Mouse (Mus musculus) brain, adult 2 months (tissue): ENCODE data around the gene A830018L16Rik.

Experiments
- DNase-seq: peaks from one replicate; pipeline ENCODE4 v3.0.0; 2011; ENCODE audit warnings: low read depth, low spot score

A830018L16Rik gene

DNA sequence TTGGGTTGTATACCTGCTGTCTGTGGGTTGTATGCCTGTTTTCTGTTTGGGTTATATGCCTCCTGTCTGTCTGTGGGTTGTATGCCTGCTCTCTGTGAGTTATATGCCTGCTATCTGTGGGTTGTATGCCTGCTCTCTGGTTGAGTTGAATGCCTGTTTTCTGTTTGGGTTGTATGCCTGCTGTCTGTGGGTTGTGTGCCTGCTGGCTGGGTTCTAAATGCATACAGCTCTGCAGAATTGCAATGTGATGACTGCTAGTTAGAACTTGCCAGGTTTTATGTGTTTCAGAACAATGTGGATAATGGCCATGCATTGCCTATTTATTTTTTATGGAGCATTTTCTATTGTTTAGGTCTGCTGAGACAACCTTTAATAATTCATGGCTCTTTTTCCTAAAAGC, 236.2 kb downstream of the A830018L16Rik start:
- DNase-seq, result peak; percentile 55

DNA sequence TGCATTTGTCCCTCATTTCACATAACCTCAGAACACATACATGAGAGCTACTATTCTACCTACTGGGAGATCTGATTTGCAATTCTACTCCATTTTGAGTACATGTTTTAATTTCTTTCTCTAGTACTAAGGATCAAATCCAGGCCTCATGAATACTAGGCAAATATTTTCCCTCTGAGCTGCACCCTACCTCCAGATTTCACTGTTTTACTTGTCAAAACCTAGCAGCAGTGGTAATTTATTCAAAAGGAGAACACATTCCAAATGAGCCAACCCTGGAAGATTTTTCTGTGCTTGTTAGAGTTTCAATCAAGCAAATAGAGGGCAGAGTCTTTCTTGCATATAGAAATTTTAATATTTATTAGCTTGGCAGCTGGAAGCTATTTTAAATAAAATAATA, 238.9 kb downstream of the A830018L16Rik start:
- DNase-seq, result peak; percentile 41

DNA sequence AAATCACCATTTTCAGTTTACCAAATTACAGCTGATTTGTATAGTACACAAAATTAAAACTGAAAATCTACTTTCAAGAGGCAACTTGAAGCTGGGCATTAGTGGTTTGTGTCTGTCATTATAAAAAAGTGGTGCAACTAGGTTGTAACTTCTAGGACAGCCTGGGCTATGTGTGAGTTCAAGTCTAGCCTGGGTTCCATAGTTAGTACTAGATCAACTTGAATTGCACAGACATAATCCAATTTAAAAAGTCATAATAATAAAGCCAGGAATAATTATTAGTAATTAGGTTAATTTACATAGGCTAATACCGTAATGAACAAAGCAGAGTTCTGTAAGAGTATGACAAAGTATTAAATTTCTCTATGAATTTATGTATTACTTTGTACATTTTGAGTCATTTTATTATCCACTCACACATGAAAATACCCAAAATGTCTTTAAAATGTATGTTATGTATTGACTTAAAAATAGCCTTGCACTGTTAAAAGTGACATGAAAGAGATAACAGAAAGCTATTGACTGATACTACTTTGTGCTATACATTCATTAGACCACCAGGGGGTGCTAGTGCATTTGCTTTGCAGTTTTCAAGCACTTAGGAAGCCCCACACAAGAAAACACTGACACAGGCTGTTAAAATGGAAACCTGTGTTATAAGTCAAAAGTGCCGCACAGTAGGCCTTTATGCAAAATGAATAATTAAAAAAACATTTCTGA, 243.6 kb downstream of the A830018L16Rik start:
- peak; percentile 88 for DNase-seq

DNA sequence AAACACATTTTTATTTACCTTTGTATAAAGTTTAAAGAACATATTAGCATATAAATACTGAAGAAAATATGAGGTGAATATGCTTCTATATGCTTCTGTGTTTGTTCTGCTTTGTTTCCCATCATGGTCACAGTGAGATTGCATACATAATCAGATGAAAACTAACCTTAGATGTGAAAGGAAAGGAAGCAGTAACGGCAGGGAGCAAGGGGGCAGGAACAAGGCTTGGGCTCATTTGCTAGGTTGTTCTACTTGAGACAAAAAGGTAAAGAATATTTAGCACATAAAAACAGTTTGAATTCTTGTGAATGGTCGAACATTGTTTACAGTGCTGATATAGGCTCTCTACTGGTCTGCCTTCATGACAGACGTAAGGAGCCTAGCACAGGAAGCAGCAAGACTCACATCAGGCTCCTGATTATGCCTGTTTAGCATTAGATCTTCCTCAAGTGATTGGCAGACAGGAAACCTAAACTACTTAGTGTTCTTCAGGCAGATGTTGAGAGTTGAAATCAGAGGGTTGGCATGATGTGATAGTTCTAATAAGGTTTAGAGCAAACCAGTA, 244.2 kb downstream of the A830018L16Rik start:
- no peak for DNase-seq

DNA sequence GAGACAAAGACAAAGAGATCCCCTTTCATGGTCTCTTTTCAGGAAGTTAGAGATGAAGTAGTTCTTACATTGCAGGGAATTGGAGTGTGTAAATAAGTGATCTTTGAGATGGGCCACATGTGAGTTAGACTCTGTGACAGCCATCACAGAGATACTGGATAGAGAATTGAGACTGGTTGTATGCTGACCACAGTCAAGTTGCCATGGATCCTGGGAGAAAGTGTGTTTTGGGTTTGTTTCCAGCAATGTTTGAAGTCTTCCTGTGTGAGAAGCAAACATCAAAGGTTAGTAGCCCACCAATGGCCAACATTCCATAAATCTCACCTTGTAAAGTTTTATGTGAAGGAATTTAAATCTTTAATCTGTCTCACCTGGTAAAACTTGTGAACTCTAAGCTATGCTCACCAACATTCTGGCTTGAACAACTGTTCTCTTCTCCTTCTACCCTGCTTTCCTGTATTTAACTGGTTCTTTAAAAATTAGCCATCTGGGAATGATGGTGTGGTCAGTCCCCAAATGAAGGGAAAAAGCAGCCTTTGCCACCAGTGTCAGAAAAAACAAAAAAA, 330.9 kb downstream of the A830018L16Rik start:
- no peak for DNase-seq

DNA sequence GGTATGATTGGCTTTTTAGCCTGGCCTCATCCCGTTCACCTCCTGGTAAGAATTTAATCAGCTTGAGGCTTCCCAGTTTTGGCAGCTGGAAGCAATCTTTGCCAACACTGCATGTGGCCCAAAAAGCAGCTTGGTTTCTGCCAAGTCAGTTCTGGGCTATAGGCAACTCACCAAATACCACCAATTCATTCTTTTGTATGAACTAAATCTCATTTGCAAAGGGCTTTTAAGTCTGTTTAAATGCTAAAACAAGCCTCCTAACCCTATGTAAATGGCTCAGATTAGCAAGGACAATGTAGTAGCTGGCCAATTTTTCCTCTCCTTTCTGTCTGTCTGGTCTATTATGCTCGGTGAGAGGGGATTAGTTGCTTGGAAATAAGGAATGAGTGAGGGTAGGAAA, 334.5 kb downstream of the A830018L16Rik start:
- DNase-seq, result peak; percentile 57

DNA sequence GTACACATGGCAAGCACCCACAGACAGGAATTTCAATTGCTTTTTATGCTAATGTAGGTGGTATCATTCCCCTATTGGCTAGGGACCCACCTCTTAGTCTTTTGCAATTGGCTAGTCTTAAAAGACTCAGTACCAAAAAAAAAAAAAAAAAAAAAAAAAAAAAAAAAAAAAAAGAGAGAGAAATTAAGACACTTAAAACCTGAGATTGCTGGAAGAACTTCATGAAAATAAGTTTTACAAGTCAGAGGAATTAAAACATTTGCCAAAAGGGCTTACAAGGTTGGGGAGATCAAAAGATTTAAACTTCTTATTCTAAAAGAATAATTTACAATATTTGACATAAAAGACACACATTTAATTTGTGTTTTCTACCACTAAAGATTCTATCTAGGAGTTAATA, 336.2 kb downstream of the A830018L16Rik start:
- DNase-seq, result no peak

DNA sequence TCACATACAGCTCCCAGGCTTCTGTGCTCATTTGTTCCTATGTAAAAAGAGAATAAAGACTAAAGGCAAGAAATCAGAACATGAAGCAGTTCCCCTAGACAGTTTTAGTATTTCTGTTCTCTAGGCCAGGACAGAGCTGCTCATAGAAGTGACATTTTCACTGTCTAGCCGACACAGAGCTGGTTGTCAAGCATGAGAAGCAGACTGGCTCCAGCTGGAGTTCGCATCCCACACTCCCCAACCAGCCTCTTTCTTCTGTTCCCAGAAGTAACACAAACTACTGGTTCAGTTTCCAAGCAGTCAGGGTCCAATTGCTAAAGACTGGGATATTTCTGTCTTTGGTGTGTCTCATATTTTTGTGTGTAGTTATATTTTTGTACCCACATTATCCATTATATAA, 336.7 kb downstream of the A830018L16Rik start:
- DNase-seq, result peak; percentile 77

DNA sequence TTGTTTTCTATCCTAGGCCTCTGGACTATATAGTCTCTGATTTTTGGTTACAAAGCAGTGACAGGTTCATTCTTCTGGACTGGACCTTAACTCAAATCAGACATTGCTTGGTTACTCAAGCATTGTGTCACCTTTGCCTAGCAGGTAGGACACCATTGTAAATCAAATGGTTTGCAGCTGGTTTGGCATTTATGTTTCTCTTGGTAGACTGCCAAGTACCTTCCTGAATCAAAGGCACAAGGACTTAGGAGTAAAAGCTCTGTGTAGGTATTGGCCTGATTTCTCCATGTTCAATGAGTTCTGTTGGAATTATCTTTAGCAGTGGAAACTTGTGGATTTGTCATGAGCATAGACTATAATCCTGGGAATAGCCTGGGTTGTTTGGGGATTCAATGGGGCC, 338.1 kb downstream of the A830018L16Rik start:
- no peak for DNase-seq

DNA sequence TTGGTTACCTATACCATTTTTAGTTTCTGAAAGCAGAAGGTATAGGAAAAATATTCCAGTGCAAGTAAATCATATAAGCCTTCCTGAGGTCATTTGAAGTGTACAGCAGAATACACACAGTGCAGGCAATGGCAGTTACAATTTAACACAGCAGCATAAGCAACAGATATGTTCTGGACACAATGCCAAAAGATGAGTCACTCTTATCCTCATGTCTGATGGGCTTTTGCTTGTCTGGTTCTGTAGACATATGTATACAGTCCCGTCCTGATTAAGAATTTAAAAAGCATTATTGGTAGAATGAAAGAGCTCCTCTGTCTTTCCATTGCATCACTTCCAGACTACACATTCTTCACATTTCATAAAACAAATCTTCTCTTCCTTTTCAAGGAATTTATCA, 374.4 kb downstream of the A830018L16Rik start:
- peak; percentile 48 for DNase-seq

DNA sequence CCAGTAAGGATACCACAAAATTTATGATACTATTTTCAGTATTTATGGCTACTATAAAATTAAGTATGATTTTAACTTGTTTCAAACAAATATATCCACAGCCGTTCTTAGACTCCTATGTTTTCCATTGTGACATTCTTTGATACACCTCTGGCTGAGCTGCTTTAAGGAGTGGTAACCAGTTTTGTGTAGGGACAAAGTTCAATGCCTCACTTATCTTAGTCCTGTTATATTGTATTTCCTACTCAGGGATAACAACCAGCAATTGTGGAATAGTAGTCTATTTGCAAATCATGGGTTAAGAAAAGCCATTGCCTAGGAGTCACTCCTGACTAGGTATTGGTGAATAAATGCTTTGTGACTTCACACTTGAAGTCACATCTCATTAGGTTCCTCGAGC, 378.9 kb downstream of the A830018L16Rik start:
- DNase-seq, result no peak

DNA sequence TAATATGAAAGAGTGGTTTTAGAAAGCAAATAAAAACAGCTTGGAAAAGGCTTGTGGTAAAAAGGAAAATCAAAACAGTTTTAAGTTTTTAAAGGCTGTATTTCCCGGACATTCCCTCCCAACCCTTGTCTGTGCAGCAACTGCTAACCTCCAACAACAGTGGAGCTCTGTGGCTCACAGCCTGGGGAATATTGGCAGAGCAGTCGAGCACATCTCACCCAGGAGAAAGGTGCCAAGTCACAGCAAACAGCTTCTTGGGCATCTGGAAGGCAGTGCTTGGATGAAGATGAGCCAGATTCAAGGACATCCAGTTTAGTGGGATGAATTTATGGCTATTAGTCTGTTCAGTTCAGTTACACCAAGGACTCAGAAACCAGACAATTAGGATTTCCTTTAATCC, 381.8 kb downstream of the A830018L16Rik start:
- peak; percentile 56 for DNase-seq

DNA sequence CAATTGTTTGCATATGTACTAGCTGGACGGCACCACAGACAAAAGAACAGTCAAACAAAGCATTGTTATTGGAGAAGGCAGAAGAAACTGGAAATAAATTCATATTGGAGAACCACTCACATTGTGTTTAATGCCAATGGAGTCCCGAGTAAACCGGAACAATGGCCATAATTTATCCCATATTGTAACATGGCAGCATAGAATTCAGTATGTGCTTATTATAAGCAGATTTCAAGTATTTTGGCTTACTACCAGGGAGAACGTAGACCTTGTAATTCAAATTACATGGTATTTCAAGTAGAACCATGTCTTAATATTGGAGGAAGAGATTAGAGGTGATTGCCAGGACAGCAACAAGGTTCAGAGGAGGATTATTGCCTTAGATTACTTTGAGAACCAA, 458.9 kb downstream of the A830018L16Rik start:
- no peak for DNase-seq

DNA sequence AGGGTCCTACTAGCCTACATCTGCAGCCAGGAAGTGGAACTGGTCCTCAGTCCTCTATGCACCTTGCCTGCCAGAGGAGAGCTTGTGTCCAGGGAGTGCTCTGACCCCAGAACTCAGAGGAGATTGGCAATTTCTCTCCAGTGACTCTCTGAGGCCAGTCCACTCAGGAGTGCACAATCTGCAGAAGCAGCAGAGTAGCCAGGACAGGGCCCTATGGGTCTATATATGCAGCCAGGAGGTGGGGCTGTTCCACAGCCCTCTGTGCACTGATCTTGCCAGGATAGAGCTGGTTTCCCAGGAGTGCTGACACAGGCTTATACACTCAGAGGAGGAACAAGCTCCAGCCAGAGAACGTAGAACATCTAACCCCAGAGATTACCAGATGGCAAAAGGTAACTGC, 459.7 kb downstream of the A830018L16Rik start:
- no peak for DNase-seq

DNA sequence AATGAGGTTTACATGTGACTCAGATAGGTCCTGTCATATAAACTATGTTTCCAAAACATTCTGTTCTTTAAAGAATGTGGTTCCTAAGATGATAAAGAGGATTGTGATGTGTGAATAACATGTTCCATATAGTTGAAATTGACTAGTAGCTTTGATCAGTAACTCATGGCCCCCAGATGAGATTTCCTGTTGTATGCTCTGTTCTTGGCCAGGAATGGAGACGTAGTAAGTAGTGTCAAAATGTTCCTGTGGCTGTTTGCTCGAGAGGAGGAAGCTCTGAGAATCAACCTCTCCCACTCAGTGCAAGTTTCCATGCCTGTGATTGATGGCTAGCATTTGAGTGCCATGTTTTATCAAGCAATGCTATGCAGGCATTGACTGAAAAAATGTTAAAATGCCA, 467.8 kb downstream of the A830018L16Rik start:
- no peak for DNase-seq

DNA sequence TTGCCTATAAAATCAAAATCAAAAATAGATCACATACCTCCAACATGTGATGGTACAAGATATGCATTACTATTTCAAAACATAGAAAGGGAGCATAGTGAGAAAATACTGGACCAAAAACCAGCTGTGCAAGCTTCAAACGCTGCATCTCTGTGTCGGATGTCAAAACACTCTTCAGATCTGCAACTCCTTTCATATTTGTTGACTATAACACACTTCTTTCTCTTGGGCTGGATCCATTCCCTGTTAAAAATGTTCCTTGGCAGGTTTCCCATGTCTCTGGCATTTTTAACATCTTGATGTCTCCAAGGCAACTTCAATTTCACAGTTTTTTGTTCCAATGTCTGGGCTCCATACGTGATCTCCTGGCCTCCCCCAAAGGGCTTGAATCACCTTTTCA, 481.8 kb downstream of the A830018L16Rik start:
- DNase-seq, result peak; percentile 57

DNA sequence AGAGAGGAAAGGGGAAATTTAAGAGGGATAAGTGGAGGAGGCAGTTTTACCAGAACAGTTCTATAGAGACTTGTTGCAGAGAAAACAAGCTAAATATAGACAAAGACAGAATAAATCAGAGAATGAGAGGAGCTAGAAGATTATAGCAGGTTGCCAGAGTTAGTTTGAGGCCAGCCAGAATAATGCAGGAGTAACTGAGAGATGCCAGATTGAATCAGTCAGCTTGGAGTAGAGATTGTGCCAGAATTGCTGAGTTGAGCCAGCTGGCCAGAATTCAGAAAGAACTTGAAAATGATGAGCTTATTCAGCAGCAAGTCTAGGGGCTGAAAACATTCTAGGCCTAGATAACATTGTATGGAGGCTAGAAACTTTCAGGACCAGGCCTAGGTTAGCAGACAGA, 502.0 kb downstream of the A830018L16Rik start:
- DNase-seq, result no peak

DNA sequence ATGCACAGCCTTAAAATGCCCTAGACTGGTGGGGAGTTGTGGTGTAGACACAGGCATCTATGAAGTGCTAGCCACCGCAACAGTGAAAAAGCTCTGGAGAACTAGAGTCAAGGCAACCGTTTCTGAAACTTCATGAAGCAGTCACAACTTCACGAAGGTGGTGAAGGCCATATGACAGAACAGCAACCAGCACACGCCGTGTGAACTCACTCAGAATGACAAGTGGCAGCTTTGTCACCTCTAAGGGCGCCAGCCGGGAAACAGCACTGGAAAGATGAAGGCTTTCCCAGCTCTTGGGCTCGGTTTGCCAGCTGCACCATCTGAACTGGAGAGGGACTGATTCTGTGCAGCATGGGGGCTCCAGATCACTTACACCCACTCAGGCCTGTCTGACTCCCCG, 523.1 kb downstream of the A830018L16Rik start:
- peak; percentile 31 for DNase-seq

DNA sequence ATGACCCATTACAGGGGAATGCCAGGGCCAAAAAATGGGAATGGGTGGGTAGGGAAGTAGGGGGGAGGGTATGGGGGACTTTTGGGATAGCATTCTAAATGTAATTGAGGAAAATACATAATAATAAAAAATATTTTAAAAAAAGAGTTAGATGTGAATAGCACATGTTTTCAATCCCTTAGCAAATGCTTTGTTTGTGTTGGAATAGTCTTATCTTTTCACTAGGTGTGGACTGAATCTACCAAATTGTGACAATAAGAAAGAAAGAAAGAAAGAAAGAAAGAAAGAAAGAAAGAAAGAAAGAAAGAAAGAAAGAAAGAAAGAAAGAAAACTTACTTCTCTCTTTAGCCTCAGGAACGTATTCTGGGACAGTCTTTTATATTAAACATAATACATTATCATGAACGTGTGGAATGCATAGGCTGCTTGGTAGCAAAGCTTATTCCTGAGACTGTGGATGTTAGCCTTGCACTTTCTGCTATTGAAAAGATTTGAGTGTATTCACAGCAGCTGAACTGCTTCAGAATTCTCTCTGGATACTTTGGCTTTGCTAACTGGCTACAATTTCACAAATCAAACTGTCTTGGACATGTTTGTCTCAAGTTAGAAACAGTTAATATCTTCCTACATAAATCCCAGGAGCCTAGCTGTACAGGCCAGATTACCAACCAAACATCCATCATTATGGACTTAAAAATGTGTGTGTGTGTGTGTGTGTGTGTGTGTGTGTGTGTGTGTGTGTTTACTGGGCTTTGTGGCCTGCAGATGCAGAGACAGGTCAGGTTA, 545.7 kb downstream of the A830018L16Rik start:
- no peak for DNase-seq

DNA sequence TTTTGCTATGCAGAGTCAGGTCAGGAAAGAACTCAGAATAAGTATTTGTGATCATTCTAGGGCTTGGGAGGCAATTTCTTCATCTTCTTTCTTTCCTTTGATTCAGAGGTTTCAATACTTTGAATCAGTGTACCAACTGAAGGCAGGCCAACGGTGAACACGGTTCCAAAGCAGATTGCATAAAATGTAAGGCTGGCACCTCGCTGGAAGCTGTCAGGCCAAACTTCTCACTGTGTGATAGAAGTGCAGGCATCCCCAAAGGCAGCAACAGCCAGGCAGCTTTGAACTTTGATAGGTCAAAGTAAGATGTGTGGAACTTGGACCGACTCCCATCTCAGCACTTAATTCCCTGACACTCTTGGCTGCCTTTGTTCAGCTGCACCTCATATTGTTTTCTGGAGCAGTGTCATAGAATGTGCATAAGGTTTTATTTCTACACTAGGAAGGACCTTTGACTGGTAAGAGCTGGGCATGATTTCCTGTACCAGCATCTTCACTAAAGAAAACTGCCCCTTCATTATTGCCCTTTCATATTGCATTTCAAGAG, 568.8 kb downstream of the A830018L16Rik start:
- DNase-seq, result peak; percentile 26

DNA sequence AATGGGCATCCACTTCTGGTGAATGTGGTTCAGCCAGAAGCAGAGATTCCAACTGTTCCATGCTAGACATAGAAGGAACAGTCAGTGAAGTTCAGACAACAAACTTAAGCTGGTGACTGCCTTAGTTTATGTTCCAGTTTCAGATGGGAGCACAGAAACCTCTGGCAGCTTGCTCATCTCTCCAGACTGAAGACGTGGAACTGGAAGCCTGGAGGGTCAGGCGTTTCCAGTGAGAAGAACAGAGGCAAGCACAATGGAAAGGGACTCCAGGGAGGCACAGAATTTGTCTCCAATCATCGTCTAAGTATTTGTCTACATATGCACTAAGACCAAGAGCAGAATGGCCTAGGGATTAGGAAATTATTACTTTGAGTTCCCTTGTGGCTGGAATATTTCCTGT, 576.1 kb downstream of the A830018L16Rik start:
- no peak for DNase-seq

DNA sequence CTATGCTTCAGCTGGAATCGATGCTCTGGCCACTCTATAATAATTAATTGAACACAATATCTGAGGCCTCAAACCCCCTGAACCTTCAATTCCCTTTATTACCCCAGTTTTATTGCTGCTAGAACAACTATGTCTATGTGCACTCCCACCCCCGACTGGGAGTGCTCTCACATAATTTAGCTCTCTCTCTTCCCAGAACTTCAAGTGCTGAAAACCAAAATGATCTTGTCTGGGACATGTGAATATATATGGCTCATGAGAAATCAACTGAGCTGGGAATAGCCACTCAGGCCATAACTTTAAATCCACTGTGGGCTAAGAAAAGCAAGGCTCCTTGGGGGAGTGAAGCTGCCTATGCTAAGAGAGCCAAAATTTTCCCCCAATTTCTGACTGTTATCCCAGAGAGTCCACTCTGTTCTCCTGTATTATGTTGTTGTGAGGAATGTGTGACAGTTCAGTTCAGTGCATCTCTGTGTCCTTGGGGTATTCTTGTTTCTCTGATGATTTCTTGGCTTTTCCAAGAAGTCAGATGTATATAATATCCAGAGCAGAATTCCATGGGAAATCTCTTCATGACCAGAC, 582.5 kb downstream of the A830018L16Rik start:
- DNase-seq, result no peak
